Mouse (Mus musculus) central nervous system, embryonic 11.5 days (tissue): ENCODE results near the gene Cd81. TPM values are rescaled to one million over a fixed set of nuclear protein-coding genes. Genes with fewer than 3 reads are reported as not detected.

Source experiments
- polyA plus RNA-seq: library from polyadenylated mRNA; depleted of rRNA; stranded (reverse); fragments of >200 nt; gene quantifications from 2 replicates; pipeline ENCODE4 v1.2.3, GENCODE M21; 2012; rRNA removed

The Cd81 gene
- polyA plus RNA-seq = 141 and 240 TPM in 2 replicates

DNA sequence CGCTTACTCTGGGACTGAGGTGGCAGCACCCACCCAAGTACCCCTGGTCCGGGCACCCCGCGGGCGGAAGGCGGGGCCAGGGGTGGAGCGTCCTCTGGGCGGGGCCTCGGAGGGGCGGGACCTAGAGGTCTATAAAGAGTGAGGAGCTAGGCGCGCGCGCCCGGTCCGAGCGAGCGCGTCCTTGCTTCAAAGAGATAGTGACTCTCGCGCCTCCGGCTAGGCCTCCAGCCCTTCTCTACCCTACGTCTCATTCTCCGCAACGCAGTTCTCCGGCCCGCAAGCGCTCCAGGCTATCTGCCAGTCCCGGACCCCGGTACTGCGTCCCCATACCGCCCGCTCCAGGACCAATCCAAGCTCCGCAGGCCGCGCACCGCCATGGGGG lies at the start of gene Cd81:
Gene Cd81 (plus strand): TSS at position 114 of the 382 bp plus-strand sequence.

DNA sequence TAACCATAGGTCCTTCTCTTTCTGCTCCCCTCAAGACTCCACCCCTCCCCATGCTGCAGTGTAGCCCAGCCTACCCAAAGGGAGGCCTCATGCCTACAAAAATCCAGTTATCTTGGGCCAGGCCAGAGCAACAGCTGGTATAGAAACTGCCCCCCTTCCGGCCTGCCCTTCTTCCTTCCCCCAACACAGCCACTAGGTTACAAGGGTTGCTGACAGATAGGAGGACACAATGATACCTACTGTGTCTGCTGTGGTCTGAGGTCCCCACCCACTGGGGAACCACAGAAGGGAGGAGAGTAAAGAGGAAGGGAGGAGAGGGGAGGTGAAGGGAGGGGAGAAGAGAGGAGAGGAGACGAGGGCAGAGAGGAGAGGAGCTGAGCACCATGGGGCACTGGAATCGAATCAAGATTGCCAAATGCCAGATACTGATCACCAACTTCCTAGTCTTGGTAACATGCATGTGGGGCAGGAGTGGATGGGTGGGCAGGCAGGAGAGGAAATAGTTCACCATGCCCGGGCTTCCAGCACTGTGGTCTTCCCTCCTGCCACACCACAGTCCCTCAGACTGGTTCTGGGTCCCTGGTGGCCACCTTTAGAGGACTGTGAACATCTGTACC lies 47.7 kb upstream of the Cd81 start, which contains the start of gene Tspan32:
Gene Tspan32 (plus strand): TSS at position 320 of the 617 bp plus-strand sequence.

DNA sequence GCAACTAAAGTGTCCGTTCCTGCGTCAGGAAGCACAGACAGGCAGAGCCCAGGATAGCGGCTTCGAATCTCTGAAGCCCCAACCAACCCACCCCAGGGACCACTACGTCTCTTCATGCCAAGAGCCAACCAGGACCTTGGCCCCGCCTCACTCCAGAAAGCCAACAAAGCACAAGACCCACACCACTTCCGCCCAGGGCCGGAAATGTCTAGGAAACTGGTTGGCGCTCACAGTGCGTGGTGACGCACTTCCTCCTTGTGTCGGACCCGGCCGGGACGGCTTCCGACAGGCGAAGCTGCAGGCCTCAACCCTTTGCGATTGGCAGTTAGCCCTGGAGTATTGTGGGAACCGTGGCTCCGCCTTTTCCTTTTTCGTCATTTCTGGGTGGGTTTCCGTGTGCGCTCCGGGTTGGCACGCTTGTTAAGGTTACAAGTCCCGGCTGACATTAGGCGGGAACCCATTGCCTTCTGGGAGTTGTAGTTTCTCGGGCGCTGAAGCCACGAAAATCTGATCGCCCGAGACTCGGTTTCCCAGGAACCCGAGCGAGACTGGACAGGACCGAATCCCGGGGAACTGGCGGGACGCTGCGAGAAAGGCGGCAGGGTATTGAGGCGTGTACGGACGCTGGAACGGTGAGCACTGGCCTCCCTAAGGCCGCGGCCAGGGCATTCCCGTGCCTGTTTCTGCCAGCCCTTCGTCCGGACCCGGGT lies 16.5 kb downstream of the Cd81 start, which contains the start of gene Tssc4:
Gene Tssc4 (plus strand): TSS at position 368 of the 710 bp plus-strand sequence.

DNA sequence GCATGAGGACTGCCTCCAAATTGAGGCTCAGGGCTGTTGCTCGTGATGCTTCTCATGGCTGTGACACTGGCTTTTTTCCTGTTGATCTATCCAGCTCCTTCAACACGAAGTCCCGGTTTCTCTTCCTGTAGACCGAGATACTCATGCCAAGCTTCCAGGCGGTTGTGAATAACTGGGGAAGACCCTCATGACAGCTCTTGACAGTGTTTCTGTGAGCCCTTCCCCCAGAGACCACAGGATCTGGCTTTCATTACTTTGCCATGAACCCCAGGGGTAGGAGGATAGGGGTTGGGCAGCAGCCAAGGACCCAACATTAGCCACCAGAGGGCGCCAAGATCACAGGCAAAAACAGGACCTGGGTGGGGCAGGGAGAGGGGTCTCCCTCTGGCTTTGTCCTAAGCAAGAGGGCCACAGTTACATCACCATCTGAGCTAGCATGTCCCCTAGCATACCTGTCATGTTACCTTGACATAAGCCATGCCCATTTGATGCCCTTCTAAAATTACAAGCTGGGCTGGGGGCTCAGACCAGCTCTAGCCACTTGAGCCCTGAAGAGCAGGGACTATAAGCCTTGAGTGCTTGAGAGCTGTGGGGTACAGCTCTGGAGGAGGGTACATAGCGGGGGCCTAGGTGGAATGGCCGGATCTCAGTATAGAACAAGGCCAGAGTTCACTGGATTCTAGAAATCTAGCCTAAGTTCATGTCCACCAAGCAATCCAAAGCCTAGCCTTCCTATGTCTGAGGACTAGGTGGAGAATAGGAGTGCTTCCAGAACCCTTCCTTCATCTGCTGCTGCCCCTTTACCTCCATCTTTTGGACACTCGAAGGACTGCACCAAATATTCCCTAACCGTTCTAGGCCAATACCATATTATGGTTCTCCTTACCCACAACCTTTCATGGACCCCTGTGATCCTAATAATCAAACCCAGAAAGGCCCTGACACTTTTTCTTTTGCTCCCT lies 42.3 kb downstream of the Cd81 start, which contains the start of gene Trpm5:
Gene Trpm5 (minus strand): TSS at position 51 of the 962 bp plus-strand sequence.

DNA sequence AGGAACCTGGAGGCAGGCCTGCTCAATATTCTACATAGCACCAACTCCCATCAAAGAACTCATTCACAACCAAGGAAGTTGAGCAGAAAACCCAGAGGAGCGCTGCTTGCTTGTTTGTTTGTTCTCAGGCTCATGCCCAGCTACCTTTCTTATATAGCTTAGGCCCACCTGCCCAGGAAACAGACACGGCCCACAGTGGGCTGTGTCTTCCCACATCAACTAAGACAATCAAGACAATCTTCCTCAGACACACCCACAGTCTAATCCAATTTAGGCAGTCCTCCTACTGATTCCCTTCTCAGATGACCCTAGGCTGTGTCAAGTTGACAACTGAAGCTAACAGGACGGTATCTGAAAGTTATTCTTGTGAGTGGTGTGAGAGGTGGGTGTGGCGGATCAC lies 53.5 kb downstream of the Cd81 start, which contains the start of gene Kcnq1:
Gene Kcnq1 (plus strand): TSS at position 301 of the 400 bp plus-strand sequence.

Other genes starting within 250 kb of the Cd81 start
- gene Th, start 121.6 kb upstream of the Cd81 start, polyA plus RNA-seq = 7.0 and 7.1 TPM in 2 replicates
- 0.46 and 0.62 TPM in 2 replicates for gene Ascl2, start 83.5 kb upstream of the Cd81 start, polyA plus RNA-seq
- gene Tspan32, start 47.7 kb upstream of the Cd81 start, polyA plus RNA-seq = 6.1 and 6.4 TPM in 2 replicates
- 105 and 131 TPM in 2 replicates for gene Tssc4, start 16.5 kb downstream of the Cd81 start, polyA plus RNA-seq
- 0.83 and 2.5 TPM in 2 replicates for gene Trpm5, start 41.9 kb downstream of the Cd81 start, polyA plus RNA-seq
- 1.1 and 2.1 TPM in 2 replicates for gene Kcnq1, start 53.6 kb downstream of the Cd81 start, polyA plus RNA-seq